Mouse (Mus musculus) neural tube, embryonic 10.5 days (tissue): ENCODE results near the gene Itgb5.

Experiments used
- DNase-seq: peaks from one replicate; pipeline ENCODE4 v3.0.0-alpha.2; 2017; ENCODE audit warnings: low spot score; ENCODE audit errors: extremely low spot score

Itgb5 gene

GRCm38 (mm10) chr16:33829301-33829831 is at the start of gene Itgb5:
Gene Itgb5 (plus strand): TSS chr16:33829665.
- no peak for DNase-seq

GRCm38 (mm10) chr16:33781789-33782728 is 47.4 kb upstream of the Itgb5 start:
- DNase-seq = no peak

GRCm38 (mm10) chr16:33782729-33783091 is 46.8 kb upstream of the Itgb5 start:
- DNase-seq = no peak

- no peak for DNase-seq
These were observed 44.9 kb upstream of the Itgb5 start for GRCm38 (mm10) chr16:33784547-33784946.

- no peak for DNase-seq
These were observed 44.3 kb upstream of the Itgb5 start for GRCm38 (mm10) chr16:33785092-33785704.

GRCm38 (mm10) chr16:33786657-33787390 is 42.6 kb upstream of the Itgb5 start:
- no peak for DNase-seq

GRCm38 (mm10) chr16:33793846-33794791 is 35.3 kb upstream of the Itgb5 start, which contains the start of gene Muc13:
Gene Muc13 (plus strand): TSS chr16:33794037.
- no peak for DNase-seq

- no peak for DNase-seq
These were observed 34.4 kb upstream of the Itgb5 start for GRCm38 (mm10) chr16:33795106-33795505.

- DNase-seq = no peak
These were observed 33.6 kb upstream of the Itgb5 start for GRCm38 (mm10) chr16:33795887-33796286.

- no peak for DNase-seq
These were observed 32.7 kb upstream of the Itgb5 start for GRCm38 (mm10) chr16:33796756-33797155.

- DNase-seq = peak; percentile 38
These were observed 31.6 kb upstream of the Itgb5 start for GRCm38 (mm10) chr16:33797860-33798259.

GRCm38 (mm10) chr16:33810002-33810401 is 19.5 kb upstream of the Itgb5 start:
- DNase-seq = no peak

GRCm38 (mm10) chr16:33818413-33819165 is 10.9 kb upstream of the Itgb5 start:
- no peak for DNase-seq

- DNase-seq = peak; percentile 85
These were observed 8.9 kb upstream of the Itgb5 start for GRCm38 (mm10) chr16:33820269-33821178.

- DNase-seq = no peak
These were observed 4.9 kb upstream of the Itgb5 start for GRCm38 (mm10) chr16:33824603-33825002.

- no peak for DNase-seq
These were observed 969 bp upstream of the Itgb5 start for GRCm38 (mm10) chr16:33828496-33828895.

GRCm38 (mm10) chr16:33829842-33830511 is 512 bp downstream of the Itgb5 start:
- peak; percentile 81 for DNase-seq

GRCm38 (mm10) chr16:33830512-33831105 is 1.1 kb downstream of the Itgb5 start:
- DNase-seq = no peak
